Mouse (Mus musculus) stomach, embryonic 15.5 days (tissue): ENCODE measurements around the gene Klhdc2. TPM values are rescaled to one million over a fixed set of nuclear protein-coding genes. Genes with fewer than 3 reads are reported as not detected.

Experiments
- ATAC-seq: fragments of 200-750 bp; cut with Nextera tagmentation; 2 replicates; pipeline ENCODE4 v1.8.0; 2017; ENCODE audit warnings: low read depth, moderate number of reproducible peaks, moderate TSS enrichment; ENCODE audit not compliant: insufficient read depth, low FRiP score
- H3K27ac ChIP-seq: fragments of 300-500 bp; sonication (generic); 2 replicates; pipeline ENCODE4 v1.5.1; 2015; ENCODE audit warnings: mild to moderate bottlenecking, inconsistent platforms
- H3K27me3 ChIP-seq: fragments of 300-500 bp; sonication (generic); replicated peaks from 2 replicates; pipeline ENCODE4 v1.6.1; 2015; ENCODE audit warnings: inconsistent platforms
- H3K36me3 ChIP-seq: fragments of 300-500 bp; sonication (generic); 2 replicates; pipeline ENCODE4 v1.6.1; 2015; ENCODE audit warnings: inconsistent platforms
- H3K4me1 ChIP-seq: fragments of 300-500 bp; sonication (generic); 2 replicates; pipeline ENCODE4 v1.6.1; 2015; ENCODE audit warnings: inconsistent platforms
- H3K4me2 ChIP-seq: fragments of 300-500 bp; sonication (generic); 2 replicates; pipeline ENCODE4 v1.6.1; 2015; ENCODE audit warnings: mild to moderate bottlenecking, inconsistent platforms
- H3K4me3 ChIP-seq: fragments of 300-500 bp; sonication (generic); replicated peaks from 2 replicates; pipeline ENCODE4 v1.5.1; 2015; ENCODE audit warnings: inconsistent platforms
- H3K9ac ChIP-seq: fragments of 300-500 bp; sonication (generic); 2 replicates; pipeline ENCODE4 v1.6.1; 2015; ENCODE audit warnings: inconsistent platforms
- H3K9me3 ChIP-seq: fragments of 300-500 bp; sonication (generic); 2 replicates; pipeline ENCODE4 v1.6.1; 2016; ENCODE audit warnings: inconsistent platforms
- WGBS: fragments of 180-500 bp; shearing (Covaris S2); methylation state at CpG from one replicate; pipeline ENCODE4 v1.1.7; 2015; 5-methylcytosine and 5-hydroxymethylcytosine counted together
- polyA plus RNA-seq: library from polyadenylated mRNA; unstranded; fragments of >200 nt; fragmentation: Nextera tagmentation; extraction: Ambion mirVana; gene quantifications from 2 replicates; pipeline ENCODE4 v1.2.1, GENCODE M21; 2015

The Klhdc2 gene
- 110 and 119 TPM in 2 replicates for polyA plus RNA-seq

DNA sequence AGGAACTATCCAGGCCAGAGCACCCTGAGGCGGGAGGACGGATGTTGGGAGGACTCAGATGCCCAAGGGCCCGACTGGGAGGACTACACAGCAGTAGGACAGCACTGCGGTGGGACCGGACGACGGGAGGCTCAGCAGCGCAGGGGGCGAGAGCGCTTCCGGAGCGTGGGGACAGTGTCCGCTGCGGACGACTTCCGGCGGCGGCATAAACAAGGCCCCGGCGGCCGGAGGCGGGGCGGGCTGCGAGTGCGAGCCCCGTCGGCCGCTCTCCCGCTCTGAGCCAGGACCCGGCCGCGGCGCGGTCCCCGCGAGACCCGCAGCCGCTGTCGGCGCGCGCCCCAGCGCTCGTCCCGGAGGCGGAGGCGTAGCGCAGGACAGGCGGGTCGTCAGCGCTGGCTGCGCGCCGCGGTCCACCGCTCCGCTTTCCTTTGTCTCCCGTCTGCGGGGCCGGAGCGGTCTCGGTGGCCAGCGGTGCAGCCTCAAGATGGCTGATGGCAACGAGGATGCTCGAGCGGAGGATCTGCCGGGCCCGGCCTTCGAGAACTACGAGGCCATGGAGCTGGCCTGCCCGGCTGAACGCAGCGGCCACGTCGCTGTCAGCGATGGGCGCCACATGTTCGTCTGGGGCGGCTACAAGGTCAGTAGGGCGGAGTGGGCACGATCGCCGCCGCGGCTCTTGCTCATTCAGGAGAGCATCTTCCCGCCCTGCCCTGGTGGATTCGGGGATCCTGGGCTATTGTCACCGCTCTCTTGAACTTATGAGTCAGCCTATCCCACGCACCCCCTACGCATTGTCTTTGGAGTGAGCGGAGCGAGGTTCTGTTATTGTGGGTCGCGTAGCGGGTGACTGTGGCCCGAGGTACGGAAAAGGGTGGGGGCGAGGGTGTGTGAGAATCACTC, at the start of gene Klhdc2:
TSS of gene Klhdc2 (plus strand) at position 171 of the 900 bp plus-strand sequence.
- peak within 1 kb of the TSS; percentile 93 for H3K9ac ChIP-seq
- peaks cover 21% of the 10 kb centered on the region; the same call in 1 of the 2 replicates for H3K4me1 ChIP-seq
- H3K27me3 ChIP-seq = no peaks in the 10 kb centered on the region
- no peaks in the 10 kb centered on the region for H3K9me3 ChIP-seq
- ATAC-seq = peak; percentile 91
- H3K27ac ChIP-seq = peak within 1 kb of the TSS; percentile 91
- under 1% methylated on average over 98 of the region's 98 CpGs for WGBS
- peak within 1 kb of the TSS; percentile 56 for H3K4me2 ChIP-seq
- H3K4me3 ChIP-seq = peak within 1 kb of the TSS; percentile 89
- H3K36me3 ChIP-seq = 0 out of 2 replicates have a peak, but pooled peaks cover 7% of the 10 kb centered on the region

DNA sequence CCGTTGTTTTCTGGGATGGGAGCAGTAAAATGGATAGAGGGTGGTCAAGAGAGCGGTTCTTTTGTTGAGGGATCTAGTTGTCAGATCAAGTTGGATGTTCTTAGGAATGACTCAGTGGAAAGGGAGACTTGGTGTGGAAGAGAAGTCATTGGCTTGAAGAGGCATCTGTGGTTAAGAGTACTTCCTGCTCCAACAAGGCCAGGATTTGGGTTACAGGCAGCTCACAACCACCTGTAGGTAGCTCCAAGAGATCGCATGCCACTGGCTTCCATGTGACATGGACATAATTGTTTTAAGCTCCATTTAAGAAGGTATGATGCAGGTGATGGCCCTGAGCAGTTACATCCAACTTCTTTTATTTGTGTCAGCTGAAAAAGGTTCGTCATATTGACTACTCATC, 46.7 kb upstream of the Klhdc2 start:
- H3K27ac ChIP-seq = no peak overlapping the region
- no peak overlapping the region for H3K9ac ChIP-seq
- WGBS = 82% methylated on average over 4 of the region's 4 CpGs
- no peak for ATAC-seq
- no peak overlapping the region for H3K4me3 ChIP-seq
- no peak overlapping the region for H3K4me2 ChIP-seq
- no peaks in the 10 kb centered on the region for H3K27me3 ChIP-seq
- H3K4me1 ChIP-seq = no peaks in the 10 kb centered on the region
- H3K9me3 ChIP-seq = no peaks in the 10 kb centered on the region
- H3K36me3 ChIP-seq = no peaks in the 10 kb centered on the region

DNA sequence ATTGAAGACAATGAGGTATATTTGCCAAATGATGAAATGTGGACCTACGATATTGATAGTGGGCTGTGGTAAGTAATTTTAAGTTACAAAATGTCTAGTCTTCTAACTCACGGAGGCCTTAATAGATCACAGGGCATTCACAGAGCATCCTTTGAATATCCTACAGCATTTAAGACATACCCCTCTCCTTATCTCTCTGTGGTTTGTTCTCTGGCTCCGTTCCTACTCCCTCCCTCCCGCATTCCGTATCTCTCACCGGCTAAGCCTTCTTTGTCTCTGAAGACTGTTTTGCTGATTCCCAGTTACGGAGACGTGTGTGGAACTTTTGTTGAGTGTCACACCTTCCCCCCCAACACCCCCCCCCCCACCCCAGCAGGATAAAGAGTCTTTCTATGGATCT, 45.7 kb upstream of the Klhdc2 start:
- no peak overlapping the region for H3K27ac ChIP-seq
- H3K9ac ChIP-seq = no peak overlapping the region
- H3K27me3 ChIP-seq = no peaks in the 10 kb centered on the region
- ATAC-seq = no peak
- H3K9me3 ChIP-seq = no peaks in the 10 kb centered on the region
- no peaks in the 10 kb centered on the region for H3K36me3 ChIP-seq
- H3K4me3 ChIP-seq = no peak overlapping the region
- no peak overlapping the region for H3K4me2 ChIP-seq
- WGBS = 69% methylated on average over 8 of the region's 8 CpGs
- H3K4me1 ChIP-seq = no peaks in the 10 kb centered on the region

DNA sequence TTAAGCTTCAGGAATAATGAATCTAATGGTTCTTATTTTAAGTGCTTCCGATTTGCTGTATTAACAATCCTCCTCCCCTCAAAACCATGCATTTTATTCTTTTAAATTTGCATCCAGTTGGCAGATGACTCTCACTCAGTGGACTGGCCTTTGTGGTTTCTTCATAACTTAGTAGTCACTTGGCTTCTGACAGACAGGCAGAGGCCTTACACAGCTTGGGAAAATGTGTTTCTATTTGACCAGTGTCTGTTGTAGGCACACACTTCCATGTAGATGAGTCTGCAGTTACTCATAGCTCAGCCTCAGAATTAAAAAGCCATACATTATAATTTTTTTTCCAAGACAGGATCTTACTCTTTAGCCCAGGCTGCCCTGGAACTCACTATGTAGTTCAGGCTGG, 42.7 kb upstream of the Klhdc2 start:
- WGBS = 87% methylated on average over 1 of the region's 1 CpGs
- H3K4me3 ChIP-seq = no peak overlapping the region
- no peak overlapping the region for H3K4me2 ChIP-seq
- H3K4me1 ChIP-seq = no peaks in the 10 kb centered on the region
- H3K9ac ChIP-seq = no peak overlapping the region
- H3K27ac ChIP-seq = no peak overlapping the region
- H3K27me3 ChIP-seq = no peaks in the 10 kb centered on the region
- H3K9me3 ChIP-seq = no peaks in the 10 kb centered on the region
- no peak for ATAC-seq
- no peaks in the 10 kb centered on the region for H3K36me3 ChIP-seq

DNA sequence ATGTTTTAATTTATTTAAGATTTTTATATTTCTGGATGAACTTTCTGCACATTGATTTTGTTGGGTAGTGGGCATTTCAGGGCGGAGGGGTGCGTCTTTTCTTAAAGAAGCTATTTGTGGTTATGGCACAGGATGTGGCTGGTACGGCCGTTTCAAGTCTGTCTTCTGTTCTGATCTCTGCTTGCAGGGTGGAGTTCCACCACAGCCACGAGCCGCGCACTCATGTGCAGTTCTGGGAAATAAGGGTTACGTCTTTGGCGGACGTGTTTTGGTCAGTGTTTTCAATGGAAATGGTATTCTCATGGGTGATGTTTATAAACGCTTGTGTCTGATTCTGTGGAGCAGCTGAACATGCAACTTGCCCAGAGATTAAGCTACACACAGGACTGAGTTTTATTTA, 38.6 kb upstream of the Klhdc2 start:
- H3K4me3 ChIP-seq = no peak overlapping the region
- H3K9ac ChIP-seq = no peak overlapping the region
- no peaks in the 10 kb centered on the region for H3K4me1 ChIP-seq
- no peak overlapping the region for H3K27ac ChIP-seq
- no peak overlapping the region for H3K4me2 ChIP-seq
- H3K36me3 ChIP-seq = no peaks in the 10 kb centered on the region
- H3K9me3 ChIP-seq = no peaks in the 10 kb centered on the region
- no peaks in the 10 kb centered on the region for H3K27me3 ChIP-seq
- no peak for ATAC-seq
- WGBS = 71% methylated on average over 11 of the region's 11 CpGs

DNA sequence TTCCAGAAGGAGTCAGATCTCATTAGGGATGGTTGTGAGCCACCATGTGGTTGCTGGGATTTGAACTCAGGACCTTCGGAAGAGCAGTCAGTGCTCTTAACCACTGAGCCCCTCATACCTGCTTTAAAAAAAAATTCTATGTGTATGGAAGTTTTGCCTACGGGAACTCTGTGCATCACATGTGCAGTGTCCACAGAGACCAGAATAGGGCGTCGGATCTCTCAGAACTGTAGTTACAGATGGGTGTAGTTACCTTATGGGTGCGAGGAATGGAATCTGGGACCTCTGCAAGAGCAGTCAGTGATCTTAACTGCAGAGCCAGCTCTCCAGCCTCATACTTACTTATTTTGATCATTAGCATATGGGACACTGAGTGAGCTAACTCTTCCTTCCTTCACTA, 34.2 kb upstream of the Klhdc2 start:
- no peak for ATAC-seq
- no peaks in the 10 kb centered on the region for H3K27me3 ChIP-seq
- no peak overlapping the region for H3K4me2 ChIP-seq
- H3K4me1 ChIP-seq = no peaks in the 10 kb centered on the region
- no peak overlapping the region for H3K9ac ChIP-seq
- 93% methylated on average over 5 of the region's 5 CpGs for WGBS
- H3K36me3 ChIP-seq = no peaks in the 10 kb centered on the region
- no peaks in the 10 kb centered on the region for H3K9me3 ChIP-seq
- no peak overlapping the region for H3K4me3 ChIP-seq
- no peak overlapping the region for H3K27ac ChIP-seq

DNA sequence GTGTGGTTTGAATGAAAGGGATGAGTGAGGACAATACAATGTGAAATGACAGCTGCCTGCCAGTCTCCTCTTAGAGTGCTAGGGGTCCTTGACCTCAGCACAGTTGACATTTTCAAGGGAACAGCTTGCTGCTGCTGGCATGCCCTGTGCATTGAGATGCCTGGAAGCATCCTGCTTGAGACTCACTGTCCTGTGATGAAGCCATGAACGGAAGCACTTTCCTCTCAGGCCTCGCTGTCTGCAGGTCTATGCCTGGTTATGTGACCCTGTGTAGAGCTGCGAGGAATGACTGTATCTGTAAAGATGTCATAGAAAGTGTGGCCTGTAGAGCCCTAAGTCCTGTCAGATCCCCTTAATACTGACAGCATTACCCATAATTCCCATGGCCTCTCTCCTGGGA, 31.4 kb upstream of the Klhdc2 start:
- Histone ChIP-seq H3K36me3 (no peaks in the 10 kb centered on the region), H3K9me3 (no peaks in the 10 kb centered on the region), H3K27ac (no peak overlapping the region), H3K9ac (no peak overlapping the region), H3K27me3 (no peaks in the 10 kb centered on the region), H3K4me2 (no peak overlapping the region), H3K4me1 (no peaks in the 10 kb centered on the region), H3K4me3 (no peak overlapping the region)
- WGBS = 88% methylated on average over 3 of the region's 3 CpGs
- ATAC-seq = no peak

DNA sequence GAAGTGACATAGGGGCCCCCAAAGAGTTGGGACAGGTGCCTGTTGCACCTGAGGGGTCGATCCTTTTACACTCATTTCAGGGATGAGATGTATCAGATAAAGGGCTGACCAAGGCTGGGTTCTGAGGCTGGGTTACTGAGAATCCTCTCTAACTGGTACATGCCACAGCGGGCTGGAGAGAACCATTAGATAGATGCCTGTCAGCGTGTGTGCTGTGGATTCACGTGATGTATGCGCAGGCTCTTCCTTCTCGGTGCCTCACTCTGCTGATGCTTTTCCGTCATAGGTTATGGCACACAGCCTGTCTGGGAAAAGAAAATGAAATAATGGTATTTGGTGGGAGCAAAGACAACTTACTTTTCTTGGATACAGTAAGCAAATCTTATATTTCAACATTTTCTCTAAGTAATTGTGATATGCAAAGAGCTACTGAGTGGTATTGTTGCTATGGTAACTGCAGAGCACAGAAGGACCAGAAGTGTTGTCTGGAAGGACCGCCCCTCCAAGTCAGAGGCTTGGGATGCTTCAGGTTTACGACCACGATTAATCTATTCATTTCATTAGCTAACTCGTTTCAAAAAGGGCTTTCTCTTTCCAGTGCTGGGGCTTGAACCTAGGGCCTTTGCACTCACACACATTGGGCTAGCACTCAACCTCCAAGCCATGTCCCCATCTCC, 28.4 kb upstream of the Klhdc2 start:
- H3K4me2 ChIP-seq = no peak overlapping the region
- WGBS = 73% methylated on average over 11 of the region's 11 CpGs
- H3K9me3 ChIP-seq = no peaks in the 10 kb centered on the region
- no peak overlapping the region for H3K4me3 ChIP-seq
- H3K36me3 ChIP-seq = no peaks in the 10 kb centered on the region
- no peak for ATAC-seq
- H3K27me3 ChIP-seq = no peaks in the 10 kb centered on the region
- no peaks in the 10 kb centered on the region for H3K4me1 ChIP-seq
- H3K27ac ChIP-seq = no peak overlapping the region
- H3K9ac ChIP-seq = no peak overlapping the region

DNA sequence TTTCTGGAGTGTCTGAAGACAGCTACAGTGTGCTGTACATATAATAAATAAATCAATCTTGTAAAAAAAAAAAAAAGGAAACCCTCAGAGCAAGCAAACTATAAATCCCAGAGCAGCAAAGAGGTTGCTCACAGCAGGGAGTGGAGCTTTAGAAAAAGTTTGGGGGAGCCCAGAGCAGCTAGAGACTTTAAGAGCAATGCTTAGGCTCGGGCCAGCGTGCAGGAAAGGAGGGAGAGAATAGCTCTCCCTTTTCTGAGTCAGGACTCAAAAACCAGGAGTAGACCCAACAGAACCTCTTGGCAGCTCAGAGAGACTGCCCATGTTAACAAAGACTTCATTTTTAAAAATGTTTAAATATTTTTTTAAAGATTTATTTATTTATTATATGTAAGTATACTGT, 27.5 kb upstream of the Klhdc2 start:
- no peak for ATAC-seq
- Histone ChIP-seq H3K36me3 (no peaks in the 10 kb centered on the region), H3K4me3 (no peak overlapping the region), H3K9me3 (no peaks in the 10 kb centered on the region), H3K27me3 (no peaks in the 10 kb centered on the region), H3K27ac (no peak overlapping the region), H3K9ac (no peak overlapping the region), H3K4me2 (no peak overlapping the region), H3K4me1 (no peaks in the 10 kb centered on the region)
- WGBS = 83% methylated on average over 2 of the region's 2 CpGs

DNA sequence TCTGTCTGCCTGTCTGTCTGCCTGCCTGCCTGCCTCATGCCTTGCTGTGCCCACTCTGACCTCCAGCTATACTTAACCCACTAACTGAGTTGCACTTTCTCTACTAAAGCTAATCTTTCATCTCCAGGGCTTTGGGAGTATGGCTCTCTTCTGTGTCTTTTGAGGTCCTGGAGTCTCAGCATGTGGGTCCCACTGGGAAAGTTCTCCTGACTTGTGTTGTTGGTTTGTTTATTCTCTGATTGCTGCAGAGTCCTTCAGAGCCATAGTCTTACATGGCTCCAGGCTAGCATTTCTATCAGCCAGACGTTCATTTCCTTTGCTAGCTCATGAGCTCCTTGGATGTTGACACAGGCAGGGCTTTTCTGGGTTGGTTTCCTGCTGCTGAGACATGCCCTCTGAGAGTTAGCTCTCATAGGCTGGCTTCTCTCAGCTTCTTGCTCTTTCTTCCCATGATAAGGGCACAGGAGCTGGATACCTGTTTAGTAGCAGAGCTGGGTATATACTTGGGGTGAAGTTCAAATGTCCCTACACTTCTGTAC, 16.5 kb upstream of the Klhdc2 start:
- Histone ChIP-seq H3K9ac (no peak overlapping the region), H3K4me3 (no peak overlapping the region), H3K4me1 (no peaks in the 10 kb centered on the region), H3K27me3 (no peaks in the 10 kb centered on the region), H3K9me3 (no peaks in the 10 kb centered on the region), H3K27ac (no peak overlapping the region), H3K36me3 (no peaks in the 10 kb centered on the region), H3K4me2 (no peak overlapping the region)
- 32% methylated on average over 1 of the region's 1 CpGs for WGBS
- no peak for ATAC-seq

DNA sequence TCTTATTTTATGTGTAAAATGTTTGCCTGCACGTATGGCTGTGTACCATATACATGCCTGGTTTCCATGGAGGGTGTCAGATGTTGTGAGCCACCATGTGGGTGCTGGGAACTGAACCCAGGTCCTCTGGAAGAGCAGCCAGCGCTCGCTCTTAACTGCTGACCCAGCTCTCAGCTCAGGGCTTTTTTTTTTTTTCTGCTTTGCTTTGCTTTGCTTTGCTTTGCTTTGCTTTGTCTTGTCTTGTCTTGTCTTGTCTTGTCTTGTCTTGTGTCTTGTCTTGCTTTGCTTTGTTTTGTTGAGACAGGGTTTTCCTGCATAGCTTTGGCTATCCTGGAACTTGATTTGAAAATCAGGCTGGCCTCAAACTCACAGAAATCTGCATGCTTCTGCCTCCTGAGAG, 15.6 kb upstream of the Klhdc2 start:
- Histone ChIP-seq H3K27me3 (no peaks in the 10 kb centered on the region), H3K27ac (no peak overlapping the region), H3K4me3 (no peak overlapping the region), H3K4me2 (no peak overlapping the region), H3K9ac (no peak overlapping the region), H3K9me3 (no peaks in the 10 kb centered on the region), H3K36me3 (no peaks in the 10 kb centered on the region), H3K4me1 (no peaks in the 10 kb centered on the region)
- WGBS = 85% methylated on average over 3 of the region's 3 CpGs
- ATAC-seq = no peak

DNA sequence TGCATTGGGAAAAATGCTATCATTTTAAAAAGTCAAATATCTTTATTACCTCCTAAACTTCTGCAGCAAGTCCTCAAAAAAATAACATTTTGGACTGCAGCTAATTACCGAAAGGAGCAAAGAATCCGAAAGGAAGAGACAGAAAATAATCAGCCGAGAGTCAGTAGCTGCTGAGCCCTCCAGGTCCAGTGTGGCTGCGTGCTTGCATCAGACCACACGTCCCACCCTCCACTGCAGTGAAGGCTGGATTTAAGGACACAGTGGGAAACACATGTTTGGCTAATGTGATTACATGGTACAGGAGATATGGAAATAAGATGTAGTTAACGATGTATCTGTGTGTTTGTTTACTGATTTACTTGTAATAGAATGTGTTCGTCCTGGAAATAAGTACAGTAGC, 13.3 kb upstream of the Klhdc2 start:
- no peaks in the 10 kb centered on the region for H3K9me3 ChIP-seq
- no peaks in the 10 kb centered on the region for H3K36me3 ChIP-seq
- H3K4me3 ChIP-seq = no peak overlapping the region
- H3K4me2 ChIP-seq = no peak overlapping the region
- WGBS = 87% methylated on average over 7 of the region's 7 CpGs
- no peaks in the 10 kb centered on the region for H3K4me1 ChIP-seq
- H3K27ac ChIP-seq = no peak overlapping the region
- ATAC-seq = no peak
- H3K9ac ChIP-seq = no peak overlapping the region
- no peaks in the 10 kb centered on the region for H3K27me3 ChIP-seq
